Mouse (Mus musculus) intestine, postnatal 0 days (tissue): ENCODE results near the gene Atr. TPM values are rescaled to one million over a fixed set of nuclear protein-coding genes. Genes with fewer than 3 reads are reported as not detected.

Experiments used
- ATAC-seq: fragments of 200-750 bp; cut with Nextera tagmentation; 2 replicates; pipeline ENCODE4 v1.8.0; 2017; ENCODE audit warnings: mild to moderate bottlenecking, moderate TSS enrichment, moderate library complexity
- H3K27ac ChIP-seq: fragments of 300-500 bp; sonication (generic); 2 replicates; pipeline ENCODE4 v1.5.1; 2014; ENCODE audit warnings: mild to moderate bottlenecking, low read depth, low read length, moderate library complexity
- H3K27me3 ChIP-seq: fragments of 300-500 bp; sonication (generic); replicated peaks from 2 replicates; pipeline ENCODE4 v1.6.1; 2014; ENCODE audit warnings: low read length, mixed read lengths; ENCODE audit not compliant: control insufficient read depth, insufficient read depth
- H3K36me3 ChIP-seq: fragments of 300-500 bp; sonication (generic); 2 replicates; pipeline ENCODE4 v1.6.1; 2014; ENCODE audit warnings: mild to moderate bottlenecking, moderate library complexity; ENCODE audit not compliant: control insufficient read depth, insufficient read depth
- H3K4me1 ChIP-seq: fragments of 300-500 bp; sonication (generic); replicated peaks from 2 replicates; pipeline ENCODE4 v1.6.1; 2014; ENCODE audit warnings: antibody characterized with exemption, low read length, mixed read lengths; ENCODE audit not compliant: control insufficient read depth, insufficient read depth
- H3K4me2 ChIP-seq: fragments of 300-500 bp; sonication (generic); replicated peaks from 2 replicates; pipeline ENCODE4 v1.6.1; 2014; ENCODE audit warnings: low read depth, mild to moderate bottlenecking, moderate library complexity
- H3K4me3 ChIP-seq: fragments of 300-500 bp; sonication (generic); 2 replicates; pipeline ENCODE4 v1.5.1; 2014; ENCODE audit warnings: low read depth, low read length
- H3K9ac ChIP-seq: fragments of 300-500 bp; sonication (generic); 2 replicates; pipeline ENCODE4 v1.6.1; 2014; ENCODE audit warnings: mild to moderate bottlenecking, low read depth, low read length
- H3K9me3 ChIP-seq: fragments of 300-500 bp; sonication (generic); 2 replicates; pipeline ENCODE4 v1.6.1; 2016; ENCODE audit warnings: mixed run types; ENCODE audit not compliant: control insufficient read depth
- CTCF ChIP-seq: sonication (generic); IDR thresholded peaks from 2 replicates; pipeline ENCODE4 v1.5.1; 2016; ENCODE audit warnings: low read depth, mild to moderate bottlenecking, control low read depth, antibody characterized with exemption, moderate library complexity
- WGBS: fragments of 180-500 bp; shearing (Covaris S2); extraction: QIAGEN DNeasy Blood & Tissue Kit; methylation state at CpG from one replicate; pipeline ENCODE4 v1.1.7; 2014; 5-methylcytosine and 5-hydroxymethylcytosine counted together
- polyA plus RNA-seq: library from polyadenylated mRNA; unstranded; fragments of >200 nt; fragmentation: Nextera tagmentation; extraction: Ambion mirVana; gene quantifications from 2 replicates; pipeline ENCODE4 v1.2.1, GENCODE M21; 2015

The Atr gene
- polyA plus RNA-seq, 1 experiment from 2014 or later, result 4.3 TPM

DNA sequence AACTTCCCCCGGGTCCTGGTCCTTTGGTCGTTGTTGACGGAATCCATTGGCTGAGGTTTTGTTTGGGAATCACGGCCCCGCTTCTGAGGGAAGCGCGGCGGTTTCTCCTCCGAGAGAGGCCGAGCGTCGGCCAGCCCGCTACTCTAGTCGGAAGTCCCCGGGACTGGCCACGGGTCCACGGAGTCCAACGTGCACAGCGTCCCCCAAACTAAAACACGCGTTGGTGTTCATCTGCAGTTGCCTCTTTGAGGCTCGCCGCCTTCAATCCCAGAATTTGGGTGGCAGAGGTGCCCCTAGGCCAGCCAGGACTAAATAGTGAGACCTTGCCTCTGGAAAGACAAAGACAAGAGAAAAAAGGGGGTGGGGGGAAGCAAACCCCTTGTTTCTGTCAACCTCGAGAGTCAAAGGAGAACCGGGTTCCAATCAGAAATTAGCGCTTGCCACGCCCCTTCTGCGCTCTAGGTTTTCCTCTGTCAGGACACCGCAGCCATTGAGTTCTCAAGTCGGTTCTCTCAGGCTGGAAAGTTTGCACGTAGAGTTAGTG is 702 bp downstream of the Atr start:
- peak; percentile 19 for ATAC-seq
- H3K27ac ChIP-seq, result peak overlapping the region; percentile 65
- no peak for TF ChIP-seq CTCF
- no peaks in the 10 kb centered on the region for H3K27me3 ChIP-seq
- H3K9me3 ChIP-seq, result no peaks in the 10 kb centered on the region
- H3K36me3 ChIP-seq, result no peaks in the 10 kb centered on the region; the same call in 1 of the 2 replicates
- peak overlapping the region; percentile 85 for H3K4me2 ChIP-seq
- peak overlapping the region; percentile 93 for H3K4me3 ChIP-seq
- H3K4me1 ChIP-seq, result no peaks in the 10 kb centered on the region
- under 1% methylated on average over 31 of the region's 31 CpGs for WGBS
- peak overlapping the region; percentile 77 for H3K9ac ChIP-seq

DNA sequence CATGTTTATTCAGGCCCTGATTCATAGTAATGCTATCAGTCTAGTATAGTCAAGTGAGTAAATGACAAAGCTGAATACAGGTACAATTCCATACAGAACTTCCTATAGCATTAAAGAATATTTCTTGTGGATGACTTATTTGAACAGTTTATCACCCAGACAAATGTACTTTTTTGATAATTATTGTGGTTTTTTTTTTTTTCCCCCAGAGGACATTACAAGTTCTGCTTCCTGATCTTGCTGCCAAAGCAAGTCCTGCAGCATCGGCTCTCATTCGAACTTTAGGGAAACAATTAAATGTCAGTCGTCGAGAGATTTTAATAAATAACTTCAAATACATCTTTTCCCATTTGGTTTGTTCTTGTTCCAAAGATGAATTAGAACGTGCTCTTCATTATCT is 20.8 kb downstream of the Atr start:
- H3K27me3 ChIP-seq, result no peaks in the 10 kb centered on the region
- peaks cover 11% of the 10 kb centered on the region; the same call in 1 of the 2 replicates for H3K36me3 ChIP-seq
- no peak overlapping the region for H3K4me2 ChIP-seq
- 78% methylated on average over 5 of the region's 5 CpGs for WGBS
- no peak for ATAC-seq
- no peak overlapping the region for H3K9ac ChIP-seq
- H3K4me3 ChIP-seq, result no peak overlapping the region
- H3K4me1 ChIP-seq, result no peaks in the 10 kb centered on the region
- H3K9me3 ChIP-seq, result no peaks in the 10 kb centered on the region
- TF ChIP-seq CTCF, result no peak
- H3K27ac ChIP-seq, result no peak overlapping the region

DNA sequence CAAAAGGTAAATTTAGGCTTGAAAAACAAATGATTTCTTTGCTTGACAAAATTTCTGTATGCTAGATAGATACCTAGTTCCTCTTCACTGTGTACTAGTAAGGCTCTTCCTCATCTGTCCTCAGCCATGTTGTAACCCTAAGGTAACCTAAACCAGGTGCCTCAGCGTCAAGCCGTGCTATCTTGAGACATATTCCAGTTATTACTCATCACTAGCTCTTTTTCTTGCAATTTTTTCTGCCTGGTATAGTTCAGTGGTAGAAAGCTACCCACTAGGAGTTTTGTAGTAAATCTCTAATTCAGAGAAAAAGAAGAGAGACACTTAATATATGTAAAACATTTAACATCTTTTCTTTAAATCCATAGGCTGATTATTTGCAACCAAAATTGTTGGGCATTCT is 25.4 kb downstream of the Atr start:
- WGBS, result 76% methylated on average over 2 of the region's 2 CpGs
- H3K4me3 ChIP-seq, result no peak overlapping the region
- no peak overlapping the region for H3K27ac ChIP-seq
- H3K27me3 ChIP-seq, result no peaks in the 10 kb centered on the region
- H3K9ac ChIP-seq, result no peak overlapping the region
- no peak overlapping the region for H3K4me2 ChIP-seq
- no peak for TF ChIP-seq CTCF
- no peak for ATAC-seq
- H3K4me1 ChIP-seq, result no peaks in the 10 kb centered on the region
- H3K9me3 ChIP-seq, result no peaks in the 10 kb centered on the region
- peaks cover 11% of the 10 kb centered on the region for H3K36me3 ChIP-seq

DNA sequence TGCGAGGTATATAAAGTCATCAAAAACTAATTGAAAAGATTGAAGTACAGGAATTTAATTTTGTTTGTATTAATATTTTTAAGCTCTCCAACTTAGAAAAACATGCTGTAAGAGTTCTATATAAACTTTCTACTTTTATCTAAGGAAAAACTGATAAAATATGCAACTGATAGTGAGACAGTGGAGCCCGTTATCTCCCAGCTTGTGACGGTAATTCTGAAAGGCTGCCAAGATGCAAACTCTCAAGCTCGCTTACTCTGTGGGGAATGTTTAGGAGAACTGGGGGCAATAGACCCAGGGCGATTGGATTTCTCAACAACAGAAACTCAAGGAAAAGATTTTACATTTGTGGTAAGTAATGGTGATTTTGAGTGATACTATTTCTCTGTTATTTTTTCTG is 40.0 kb downstream of the Atr start:
- 60% methylated on average over 5 of the region's 5 CpGs for WGBS
- Histone ChIP-seq H3K27me3 (no peaks in the 10 kb centered on the region), H3K9me3 (no peaks in the 10 kb centered on the region), H3K9ac (no peak overlapping the region), H3K4me3 (no peak overlapping the region), H3K27ac (no peak overlapping the region), H3K4me1 (no peaks in the 10 kb centered on the region), H3K4me2 (no peak overlapping the region), H3K36me3 (peaks cover 23% of the 10 kb centered on the region)
- TF ChIP-seq CTCF, result no peak
- no peak for ATAC-seq

DNA sequence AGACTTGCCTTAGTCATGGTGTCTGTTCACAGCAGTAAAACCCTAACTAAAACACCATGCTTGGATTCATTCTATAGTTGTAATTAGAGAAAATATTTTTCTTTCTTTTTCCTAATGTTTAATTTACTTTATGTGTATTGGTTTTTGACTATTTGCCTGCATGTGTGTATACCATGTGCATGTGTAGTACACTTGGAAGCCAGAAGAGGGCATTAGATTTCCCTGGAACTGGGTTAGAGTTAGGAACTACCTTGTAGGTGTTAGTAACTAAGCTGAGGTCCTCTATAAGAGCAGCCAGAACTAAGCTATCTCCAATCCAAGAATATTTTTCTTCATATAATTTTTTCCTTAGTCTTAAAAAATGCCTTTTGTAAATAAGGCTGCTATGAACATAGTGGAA is 75.5 kb downstream of the Atr start:
- peak; percentile 25 for TF ChIP-seq CTCF
- H3K9me3 ChIP-seq, result no peaks in the 10 kb centered on the region
- no peak overlapping the region for H3K9ac ChIP-seq
- no peak overlapping the region for H3K4me2 ChIP-seq
- no peak for ATAC-seq
- no peaks in the 10 kb centered on the region for H3K4me1 ChIP-seq
- H3K27ac ChIP-seq, result no peak overlapping the region
- H3K36me3 ChIP-seq, result peaks cover 12% of the 10 kb centered on the region; the same call in 1 of the 2 replicates
- no peak overlapping the region for H3K4me3 ChIP-seq
- no peaks in the 10 kb centered on the region for H3K27me3 ChIP-seq

DNA sequence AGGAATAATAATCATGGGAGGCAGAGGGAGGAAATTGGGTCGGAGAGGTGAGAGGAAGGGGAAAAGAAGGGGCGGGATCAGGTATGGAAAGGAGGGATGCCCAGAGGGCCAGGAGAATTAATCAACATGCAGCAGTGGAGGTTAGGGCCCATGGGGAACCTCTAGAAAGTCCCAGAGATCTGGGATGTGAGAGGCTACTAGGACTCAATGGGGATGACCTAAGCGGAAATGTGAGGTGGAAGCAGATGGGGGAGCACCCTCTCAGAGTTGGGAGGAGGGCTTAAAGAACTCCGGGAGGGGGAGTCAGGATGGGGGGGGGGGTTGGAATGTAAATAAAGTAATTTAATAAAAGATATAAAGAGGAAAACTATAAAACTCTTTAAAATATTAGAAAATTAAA is 96.3 kb downstream of the Atr start:
- no peaks in the 10 kb centered on the region for H3K9me3 ChIP-seq
- WGBS, result 82% methylated on average over 4 of the region's 4 CpGs
- ATAC-seq, result no peak
- H3K36me3 ChIP-seq, result no peaks in the 10 kb centered on the region
- 0 out of 2 replicates have a peak, but pooled peaks cover 2% of the 10 kb centered on the region for H3K4me1 ChIP-seq
- H3K4me2 ChIP-seq, result peak overlapping the region; percentile 64
- peak overlapping the region; percentile 83 for H3K4me3 ChIP-seq
- TF ChIP-seq CTCF, result no peak
- peak overlapping the region; percentile 96; the same call in 1 of the 2 replicates for H3K9ac ChIP-seq
- no peak overlapping the region for H3K27ac ChIP-seq
- no peaks in the 10 kb centered on the region for H3K27me3 ChIP-seq
